Mouse (Mus musculus): ENCODE results near the gene Nipbl.

The Nipbl gene

GRCm38 (mm10) chr15:8411168-8411837 is 33.0 kb downstream of the Nipbl start:
- Histone ChIP-seq H3K27me3 (ENCODE audit: insufficient read depth, low read length) (no peaks in the 10 kb centered on the region), H3K4me1 (replicated peaks; ENCODE audit: low read depth, low read length) (peaks cover 6% of the 10 kb centered on the region; the same call in 1 of the 2 replicates), H3K9me3 (ENCODE audit: low read length) (no peaks in the 10 kb centered on the region), H3K4me3 (replicated peaks; ENCODE audit: low read length) (no peak overlapping the region), H3K36me3 (ENCODE audit: insufficient read depth, low read length) (no peaks in the 10 kb centered on the region; the same call in 1 of the 2 replicates)
- no peak for TF ChIP-seq NANOG (IDR thresholded peaks at IDR 0.05; ENCODE audit: borderline replicate concordance, low read length)
- no peak for TF ChIP-seq CTCF (conservative IDR thresholded peaks at IDR 0.05; ENCODE audit: low read length)
- no peak for TF ChIP-seq POU5F1 (IDR thresholded peaks at IDR 0.05; ENCODE audit: borderline replicate concordance, low read length)

- Histone ChIP-seq H3K27me3 (ENCODE audit: insufficient read depth, low read length) (no peaks in the 10 kb centered on the region), H3K4me3 (replicated peaks; ENCODE audit: low read length) (no peak overlapping the region), H3K9me3 (ENCODE audit: low read length) (no peaks in the 10 kb centered on the region), H3K36me3 (ENCODE audit: insufficient read depth, low read length) (no peaks in the 10 kb centered on the region), H3K4me1 (replicated peaks; ENCODE audit: low read depth, low read length) (0 out of 2 replicates have a peak, but pooled peaks cover 1% of the 10 kb centered on the region)
- no peak for TF ChIP-seq NANOG (IDR thresholded peaks at IDR 0.05; ENCODE audit: borderline replicate concordance, low read length)
- no peak for TF ChIP-seq CTCF (conservative IDR thresholded peaks at IDR 0.05; ENCODE audit: low read length)
- no peak for TF ChIP-seq POU5F1 (IDR thresholded peaks at IDR 0.05; ENCODE audit: borderline replicate concordance, low read length)
These were observed 37.2 kb downstream of the Nipbl start for GRCm38 (mm10) chr15:8407082-8407481.

GRCm38 (mm10) chr15:8406219-8406618 is 38.0 kb downstream of the Nipbl start:
- no peaks in the 10 kb centered on the region for H3K9me3 ChIP-seq (ENCODE audit: low read length)
- H3K4me1 ChIP-seq (replicated peaks; ENCODE audit: low read depth, low read length), result peaks cover 6% of the 10 kb centered on the region
- no peak overlapping the region for H3K4me3 ChIP-seq (replicated peaks; ENCODE audit: low read length)
- H3K36me3 ChIP-seq (ENCODE audit: insufficient read depth, low read length), result no peaks in the 10 kb centered on the region
- peak; percentile 38 for TF ChIP-seq CTCF (conservative IDR thresholded peaks at IDR 0.05; ENCODE audit: low read length)
- no peak for TF ChIP-seq NANOG (IDR thresholded peaks at IDR 0.05; ENCODE audit: borderline replicate concordance, low read length)
- no peaks in the 10 kb centered on the region for H3K27me3 ChIP-seq (ENCODE audit: insufficient read depth, low read length)

GRCm38 (mm10) chr15:8402591-8402990 is 41.7 kb downstream of the Nipbl start:
- Histone ChIP-seq H3K36me3 (ENCODE audit: insufficient read depth, low read length) (no peaks in the 10 kb centered on the region), H3K9me3 (ENCODE audit: low read length) (no peaks in the 10 kb centered on the region), H3K27me3 (ENCODE audit: insufficient read depth, low read length) (no peaks in the 10 kb centered on the region), H3K4me3 (replicated peaks; ENCODE audit: low read length) (no peak overlapping the region), H3K4me1 (replicated peaks; ENCODE audit: low read depth, low read length) (peaks cover 6% of the 10 kb centered on the region)
- TF ChIP-seq CTCF (conservative IDR thresholded peaks at IDR 0.05; ENCODE audit: low read length) (no peak), POU5F1 (IDR thresholded peaks at IDR 0.05; ENCODE audit: borderline replicate concordance, low read length) (no peak), NANOG (IDR thresholded peaks at IDR 0.05; ENCODE audit: borderline replicate concordance, low read length) (no peak)

GRCm38 (mm10) chr15:8401536-8401935 is 42.7 kb downstream of the Nipbl start:
- Histone ChIP-seq H3K4me1 (replicated peaks; ENCODE audit: low read depth, low read length) (peaks cover 6% of the 10 kb centered on the region), H3K27me3 (ENCODE audit: insufficient read depth, low read length) (no peaks in the 10 kb centered on the region)
- TF ChIP-seq CTCF (conservative IDR thresholded peaks at IDR 0.05; ENCODE audit: low read length) (no peak), POU5F1 (IDR thresholded peaks at IDR 0.05; ENCODE audit: borderline replicate concordance, low read length) (no peak), NANOG (IDR thresholded peaks at IDR 0.05; ENCODE audit: borderline replicate concordance, low read length) (no peak)

GRCm38 (mm10) chr15:8391764-8392163 is 52.5 kb downstream of the Nipbl start:
- Histone ChIP-seq H3K4me3 (replicated peaks; ENCODE audit: low read length) (no peak overlapping the region), H3K9me3 (ENCODE audit: low read length) (no peaks in the 10 kb centered on the region), H3K27me3 (ENCODE audit: insufficient read depth, low read length) (no peaks in the 10 kb centered on the region), H3K36me3 (ENCODE audit: insufficient read depth, low read length) (no peaks in the 10 kb centered on the region), H3K4me1 (replicated peaks; ENCODE audit: low read depth, low read length) (no peaks in the 10 kb centered on the region)
- TF ChIP-seq POU5F1 (IDR thresholded peaks at IDR 0.05; ENCODE audit: borderline replicate concordance, low read length), result no peak

More at GRCm38 (mm10) chr15:8401536-8401935, 42.7 kb downstream of the Nipbl start:
- Histone ChIP-seq H3K9me3 (ENCODE audit: low read length) (no peaks in the 10 kb centered on the region), H3K36me3 (ENCODE audit: insufficient read depth, low read length) (no peaks in the 10 kb centered on the region), H3K4me3 (replicated peaks; ENCODE audit: low read length) (no peak overlapping the region)

GRCm38 (mm10) chr15:8382213-8382612 is 62.0 kb downstream of the Nipbl start:
- H3K4me3 ChIP-seq (replicated peaks; ENCODE audit: low read length), result no peak overlapping the region
- no peak for TF ChIP-seq POU5F1 (IDR thresholded peaks at IDR 0.05; ENCODE audit: borderline replicate concordance, low read length)
- TF ChIP-seq NANOG (IDR thresholded peaks at IDR 0.05; ENCODE audit: borderline replicate concordance, low read length), result no peak
- peak; percentile 22; the same call in 1 of the 2 replicates for TF ChIP-seq CTCF (conservative IDR thresholded peaks at IDR 0.05; ENCODE audit: low read length)
- peaks cover 4% of the 10 kb centered on the region for H3K4me1 ChIP-seq (replicated peaks; ENCODE audit: low read depth, low read length)
- H3K27me3 ChIP-seq (ENCODE audit: insufficient read depth, low read length), result no peaks in the 10 kb centered on the region
- H3K36me3 ChIP-seq (ENCODE audit: insufficient read depth, low read length), result no peaks in the 10 kb centered on the region
- no peaks in the 10 kb centered on the region for H3K9me3 ChIP-seq (ENCODE audit: low read length)

GRCm38 (mm10) chr15:8375657-8376056 is 68.6 kb downstream of the Nipbl start:
- Histone ChIP-seq H3K27me3 (ENCODE audit: insufficient read depth, low read length) (no peaks in the 10 kb centered on the region), H3K36me3 (ENCODE audit: insufficient read depth, low read length) (peaks cover 13% of the 10 kb centered on the region), H3K4me1 (replicated peaks; ENCODE audit: low read depth, low read length) (peaks cover 6% of the 10 kb centered on the region), H3K4me3 (replicated peaks; ENCODE audit: low read length) (no peak overlapping the region), H3K9me3 (ENCODE audit: low read length) (no peaks in the 10 kb centered on the region)
- TF ChIP-seq CTCF (conservative IDR thresholded peaks at IDR 0.05; ENCODE audit: low read length), result no peak

- TF ChIP-seq CTCF (conservative IDR thresholded peaks at IDR 0.05; ENCODE audit: low read length) (no peak), NANOG (IDR thresholded peaks at IDR 0.05; ENCODE audit: borderline replicate concordance, low read length) (no peak), POU5F1 (IDR thresholded peaks at IDR 0.05; ENCODE audit: borderline replicate concordance, low read length) (no peak)
- no peaks in the 10 kb centered on the region for H3K9me3 ChIP-seq (ENCODE audit: low read length)
These were observed 69.5 kb downstream of the Nipbl start for GRCm38 (mm10) chr15:8374724-8375123.

More at GRCm38 (mm10) chr15:8374724-8375123, 69.5 kb downstream of the Nipbl start:
- Histone ChIP-seq H3K27me3 (ENCODE audit: insufficient read depth, low read length) (no peaks in the 10 kb centered on the region), H3K4me3 (replicated peaks; ENCODE audit: low read length) (no peak overlapping the region), H3K4me1 (replicated peaks; ENCODE audit: low read depth, low read length) (peaks cover 6% of the 10 kb centered on the region), H3K36me3 (ENCODE audit: insufficient read depth, low read length) (peaks cover 19% of the 10 kb centered on the region)
